Mouse (Mus musculus) erythroblast, embryonic 14.5 days (primary cell): ENCODE results near the gene Tmem45b.

ENCODE experiments used
- GATA1 ChIP-seq: IDR thresholded peaks from 2 replicates; pipeline ENCODE4 v1.6.1; 2012; ENCODE audit warnings: low read length, inconsistent platforms, mixed read lengths
- TAL1 ChIP-seq: IDR thresholded peaks from 3 replicates; pipeline ENCODE4 v1.6.1; 2012; ENCODE audit warnings: low read length, inconsistent platforms, mixed read lengths

- TF ChIP-seq TAL1 = no peak
- TF ChIP-seq GATA1 = no peak
Observed at GRCm38 (mm10) chr9:31441487-31441886, 22.8 kb downstream of the Tmem45b start.
